Mouse (Mus musculus): Measurements from ENCODE around the gene Dmkn. TPM values are rescaled to one million over a fixed set of nuclear protein-coding genes. Genes with fewer than 3 reads are reported as not detected.

The Dmkn gene
- 3.6 and 5.1 TPM in 2 replicates for polyA plus RNA-seq (2012; rRNA removed)

DNA sequence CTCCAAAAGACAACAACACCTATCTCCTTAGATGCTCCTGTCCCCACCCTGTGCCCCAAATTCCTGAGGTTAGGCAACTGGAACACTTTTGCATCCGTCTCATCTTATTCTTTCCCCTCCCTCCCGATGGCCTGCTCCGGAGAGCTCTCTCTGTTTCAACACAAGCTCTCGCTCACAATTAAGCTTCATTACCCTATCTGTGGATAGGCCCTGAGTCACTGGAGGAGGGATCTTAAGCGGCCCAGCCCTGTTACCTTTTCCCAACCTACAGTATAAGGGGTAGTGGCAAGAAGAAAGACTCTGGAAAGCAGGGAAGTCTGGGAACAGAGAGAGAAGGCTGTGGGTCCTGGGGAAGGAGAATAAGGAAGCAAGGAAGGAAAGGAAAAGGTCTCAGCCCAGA, at the start of gene Dmkn:
Gene Dmkn (plus strand): TSS at position 301 of the 400 bp plus-strand sequence.

DNA sequence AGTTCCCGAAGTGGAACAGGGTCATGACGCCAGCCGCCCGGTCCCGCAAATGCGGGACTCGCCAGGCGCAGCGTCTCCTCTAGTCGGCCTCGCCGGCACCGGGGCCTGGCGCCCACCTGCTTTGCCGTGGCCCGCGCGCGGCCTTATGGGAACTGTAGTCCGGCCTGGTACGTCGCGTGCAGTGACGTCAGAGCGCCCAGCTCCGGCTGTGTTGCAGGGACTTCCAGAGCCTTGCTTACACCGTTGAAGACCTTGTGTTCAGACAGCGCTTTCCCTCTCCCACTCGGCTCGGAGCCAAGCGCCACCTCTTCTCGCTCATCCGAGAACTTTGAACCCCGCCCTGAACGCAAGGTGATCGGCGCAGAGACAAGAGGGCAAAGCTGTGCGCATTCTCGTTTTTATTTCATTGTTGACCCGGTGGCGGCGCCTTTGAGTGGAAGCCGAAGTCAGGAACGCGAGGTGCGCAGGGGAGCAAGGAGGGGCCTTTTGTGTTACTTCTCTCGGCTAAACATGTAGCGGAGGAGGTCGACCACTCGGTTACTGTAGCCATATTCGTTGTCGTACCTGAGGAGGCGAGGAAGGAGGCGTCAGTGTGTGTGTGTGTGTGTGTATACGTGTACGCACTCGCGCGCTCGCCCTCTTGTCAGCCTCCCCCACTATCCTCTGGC, 34.0 kb upstream of the Dmkn start, which contains the start of gene Tmem147:
Gene Tmem147 (minus strand): TSS at position 145 of the 668 bp plus-strand sequence.

DNA sequence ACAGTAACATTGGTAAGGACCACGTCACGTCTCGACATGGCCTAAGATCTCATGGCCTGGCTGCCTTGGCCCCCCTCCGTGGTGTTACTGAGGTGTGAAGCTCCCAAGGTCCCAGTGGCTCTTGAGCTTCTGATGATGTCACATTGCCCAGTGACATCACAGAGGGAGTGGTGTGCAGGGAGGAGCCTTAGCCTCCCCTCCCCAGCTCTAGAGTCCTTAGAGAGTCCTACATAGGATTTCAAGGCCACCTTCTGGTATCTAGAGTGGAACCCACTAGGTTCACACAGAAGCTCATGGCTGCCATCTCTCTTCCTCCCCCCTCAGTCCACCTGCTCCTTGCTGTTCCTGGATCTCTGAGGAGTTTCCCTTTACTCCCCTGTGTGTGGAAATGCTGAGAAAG, 19.9 kb upstream of the Dmkn start, which contains the start of gene Gapdhs:
Gene Gapdhs (minus strand): TSS at position 65 of the 400 bp plus-strand sequence.

DNA sequence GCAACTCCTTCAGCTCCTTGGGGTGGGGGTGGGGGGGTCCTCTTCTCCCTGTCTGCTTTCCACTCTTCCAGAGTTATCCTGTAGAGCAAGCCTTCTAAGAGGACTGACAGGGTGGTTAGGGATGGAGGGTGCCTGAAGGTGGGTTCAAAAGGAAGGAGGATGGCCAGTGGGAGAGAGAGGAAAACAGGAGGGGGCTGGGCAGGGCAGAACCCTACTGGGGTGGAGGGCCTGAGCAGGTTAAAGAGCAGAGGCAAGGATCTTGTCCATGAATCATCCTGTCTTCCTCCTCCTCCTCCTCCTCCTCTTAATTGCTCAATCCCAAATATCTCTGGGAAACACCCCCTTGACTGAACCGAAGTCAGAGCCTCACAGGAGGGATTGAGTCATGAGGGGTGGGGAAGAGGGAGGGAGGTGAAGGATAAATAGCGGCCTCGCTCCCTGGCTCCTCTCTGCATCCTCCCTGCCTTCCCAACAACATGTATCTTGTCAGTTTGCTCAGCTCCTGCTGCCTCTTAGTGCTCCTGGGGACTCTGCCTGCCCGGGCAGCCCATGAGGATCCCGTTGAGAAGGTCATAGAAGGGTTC, 12.4 kb upstream of the Dmkn start, which contains the start of gene Sbsn:
Gene Sbsn (plus strand): TSS at position 386 of the 584 bp plus-strand sequence.

DNA sequence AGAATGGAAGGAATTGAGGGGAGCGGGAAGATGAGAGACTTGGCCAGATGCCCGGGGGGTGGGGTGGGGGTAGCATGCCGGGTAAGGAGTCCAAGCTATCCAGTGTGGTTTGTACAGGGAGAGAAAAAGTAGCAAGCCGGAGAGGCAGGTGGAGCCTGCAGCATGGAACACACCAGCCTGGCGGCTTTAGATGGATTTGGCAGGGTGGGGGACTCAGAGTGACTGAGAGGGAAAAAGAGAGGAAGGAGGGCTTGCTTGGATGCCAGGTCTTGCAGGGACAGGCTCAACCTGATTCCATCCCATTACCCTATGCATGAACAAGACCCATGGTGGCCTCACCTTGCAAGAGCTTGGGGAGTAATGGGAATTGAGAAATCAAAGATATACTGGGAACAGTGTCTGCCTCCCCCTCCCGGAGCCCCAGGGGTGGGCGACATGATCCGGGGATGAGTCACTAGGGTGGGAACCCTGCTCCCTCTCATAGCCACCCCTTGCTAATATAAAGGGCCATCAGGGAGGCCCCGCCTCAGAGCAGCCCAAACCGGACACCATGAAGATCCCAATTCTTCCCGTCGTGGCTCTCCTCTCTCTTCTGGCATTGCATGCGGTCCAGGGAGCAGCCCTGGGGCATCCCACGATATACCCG, 23.9 kb downstream of the Dmkn start, which contains the start of gene Krtdap:
Gene Krtdap (plus strand): TSS at position 520 of the 646 bp plus-strand sequence.

DNA sequence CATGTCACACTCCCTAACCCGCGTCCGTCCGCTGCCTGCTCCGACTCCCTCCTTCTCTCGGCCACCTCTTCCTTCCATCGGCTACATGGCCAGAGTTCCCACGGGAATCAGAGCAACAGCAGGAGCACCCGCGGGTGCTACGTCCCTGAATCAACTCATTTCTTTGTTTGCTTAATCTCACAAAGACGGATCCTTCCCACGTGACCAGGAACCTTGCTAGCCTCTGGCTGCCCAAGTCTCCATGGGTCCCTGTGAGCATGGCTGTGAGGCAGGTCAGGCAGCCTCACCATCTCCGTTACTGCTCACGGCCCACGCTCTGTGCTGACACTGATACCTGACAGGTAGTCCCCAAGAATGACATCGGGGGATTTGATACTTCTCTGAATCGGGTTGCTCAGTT, 60.1 kb downstream of the Dmkn start, which contains the start of gene Ffar2:
Gene Ffar2 (minus strand): TSS at position 101 of the 400 bp plus-strand sequence.

Other genes with a start within 250 kb of the Dmkn start
- gene Arhgap33, start 228.7 kb upstream of the Dmkn start, polyA plus RNA-seq (2012; rRNA removed) = 17.3 and 18.3 TPM in 2 replicates
- 80.2 and 99.4 TPM in 2 replicates for gene Hspb6, start 211.6 kb upstream of the Dmkn start, polyA plus RNA-seq (2012; rRNA removed)
- gene Proser3, start 211.5 kb upstream of the Dmkn start, polyA plus RNA-seq (2012; rRNA removed) = 8.5 TPM in 2 replicates
- 32.0 and 32.4 TPM in 2 replicates for gene Lin37, start 203.9 kb upstream of the Dmkn start, polyA plus RNA-seq (2012; rRNA removed)
- gene U2af1l4, start 200.5 kb upstream of the Dmkn start, polyA plus RNA-seq (2012; rRNA removed) = 40.8 and 56.2 TPM in 2 replicates
- gene Gm49396, start 200.4 kb upstream of the Dmkn start, polyA plus RNA-seq (2012; rRNA removed) = 1.2 and 1.4 TPM in 2 replicates
- gene Psenen, start 200.1 kb upstream of the Dmkn start, polyA plus RNA-seq (2012; rRNA removed) = 109 and 156 TPM in 2 replicates
- 7.7 and 8.8 TPM in 2 replicates for gene Igflr1, start 198.3 kb upstream of the Dmkn start, polyA plus RNA-seq (2012; rRNA removed)
- 46.0 and 47.1 TPM in 2 replicates for gene Kmt2b, start 175.0 kb upstream of the Dmkn start, polyA plus RNA-seq (2012; rRNA removed)
- gene Zbtb32, start 164.8 kb upstream of the Dmkn start, polyA plus RNA-seq (2012; rRNA removed) = 5.3 and 6.6 TPM in 2 replicates
- 24.9 and 37.7 TPM in 2 replicates for gene Upk1a, start 150.9 kb upstream of the Dmkn start, polyA plus RNA-seq (2012; rRNA removed)
- 423 and 473 TPM in 2 replicates for gene Cox6b1, start 137.6 kb upstream of the Dmkn start, polyA plus RNA-seq (2012; rRNA removed)
- gene Etv2, start 127.9 kb upstream of the Dmkn start, polyA plus RNA-seq (2012; rRNA removed) = not detected in 2 replicates
- 82.7 and 93.1 TPM in 2 replicates for gene Rbm42, start 113.4 kb upstream of the Dmkn start, polyA plus RNA-seq (2012; rRNA removed)
- 7.2 and 8.7 TPM in 2 replicates for gene Haus5, start 98.8 kb upstream of the Dmkn start, polyA plus RNA-seq (2012; rRNA removed)
- not detected in 2 replicates for gene Pmis2, start 92.2 kb upstream of the Dmkn start, polyA plus RNA-seq (2012; rRNA removed)
- gene 2200002J24Rik, start 64.8 kb upstream of the Dmkn start, polyA plus RNA-seq (2012; rRNA removed) = 0.91 and 1.2 TPM in 2 replicates
- gene Atp4a, start 51.5 kb upstream of the Dmkn start, polyA plus RNA-seq (2012; rRNA removed) = 0.51 and 0.90 TPM in 2 replicates
- gene Tmem147, start 34.2 kb upstream of the Dmkn start, polyA plus RNA-seq (2012; rRNA removed) = 158 and 172 TPM in 2 replicates
- gene Gapdhs, start 20.1 kb upstream of the Dmkn start, polyA plus RNA-seq (2012; rRNA removed) = not detected in 2 replicates
- 1.2 and 1.8 TPM in 2 replicates for gene Sbsn, start 12.3 kb upstream of the Dmkn start, polyA plus RNA-seq (2012; rRNA removed)
- not detected in 2 replicates for gene Krtdap, start 24.1 kb downstream of the Dmkn start, polyA plus RNA-seq (2012; rRNA removed)
- 65.9 and 69.4 TPM in 2 replicates for gene Ffar2, start 60.0 kb downstream of the Dmkn start, polyA plus RNA-seq (2012; rRNA removed)
- 1.6 and 3.7 TPM in 2 replicates for gene Ffar3, start 92.4 kb downstream of the Dmkn start, polyA plus RNA-seq (2012; rRNA removed)
- gene Ffar1, start 97.8 kb downstream of the Dmkn start, polyA plus RNA-seq (2012; rRNA removed) = 0.62 and 0.66 TPM in 2 replicates
- 3.6 and 5.0 TPM in 2 replicates for gene Cd22, start 116.6 kb downstream of the Dmkn start, polyA plus RNA-seq (2012; rRNA removed)
- gene Mag, start 151.1 kb downstream of the Dmkn start, polyA plus RNA-seq (2012; rRNA removed) = 0.63 and 0.67 TPM in 2 replicates
- gene Hamp2, start 160.9 kb downstream of the Dmkn start, polyA plus RNA-seq (2012; rRNA removed) = 1.2 and 15.5 TPM in 2 replicates
- 0.73 and 1.2 TPM in 2 replicates for gene Hamp, start 180.3 kb downstream of the Dmkn start, polyA plus RNA-seq (2012; rRNA removed)
- gene Usf2, start 193.0 kb downstream of the Dmkn start, polyA plus RNA-seq (2012; rRNA removed) = 131 and 151 TPM in 2 replicates
- 312 and 358 TPM in 2 replicates for gene Lsr, start 209.7 kb downstream of the Dmkn start, polyA plus RNA-seq (2012; rRNA removed)
- gene Fam187b, start 210.0 kb downstream of the Dmkn start, polyA plus RNA-seq (2012; rRNA removed) = 4.6 and 5.6 TPM in 2 replicates

Measured in colon, adult 2 months (tissue).